Mouse (Mus musculus) midbrain, embryonic 13.5 days (tissue): Measurements from ENCODE around the gene Gm21746. TPM values are rescaled to one million over a fixed set of nuclear protein-coding genes. Genes with fewer than 3 reads are reported as not detected.
"Not testable (repeated sequence)": the region's sequence is repeated elsewhere in the genome, so short reads cannot be mapped to it uniquely, and the experiment has no call there.

Experiments
- ATAC-seq: fragments of 200-750 bp; cut with Nextera tagmentation; 2 replicates; pipeline ENCODE4 v1.8.0; 2017; ENCODE audit warnings: mild to moderate bottlenecking, moderate TSS enrichment, moderate library complexity
- H3K27ac ChIP-seq: fragments of 300-500 bp; sonication (generic); 2 replicates; pipeline ENCODE4 v1.5.1; 2015; ENCODE audit warnings: inconsistent platforms, mild to moderate bottlenecking, moderate library complexity
- H3K27me3 ChIP-seq: fragments of 300-500 bp; sonication (generic); 2 replicates; pipeline ENCODE4 v1.6.1; 2015; ENCODE audit warnings: mild to moderate bottlenecking, inconsistent platforms
- H3K36me3 ChIP-seq: fragments of 300-500 bp; sonication (generic); 2 replicates; pipeline ENCODE4 v1.6.1; 2015; ENCODE audit warnings: mild to moderate bottlenecking, inconsistent platforms
- H3K4me1 ChIP-seq: fragments of 300-500 bp; sonication (generic); replicated peaks from 2 replicates; pipeline ENCODE4 v1.6.1; 2015; ENCODE audit warnings: inconsistent platforms
- H3K4me2 ChIP-seq: fragments of 300-500 bp; sonication (generic); replicated peaks from 2 replicates; pipeline ENCODE4 v1.6.1; 2015; ENCODE audit warnings: moderate library complexity, mild to moderate bottlenecking, inconsistent platforms
- H3K4me3 ChIP-seq: fragments of 300-500 bp; sonication (generic); replicated peaks from 2 replicates; pipeline ENCODE4 v1.5.1; 2015; ENCODE audit warnings: mild to moderate bottlenecking, inconsistent platforms
- H3K9ac ChIP-seq: fragments of 300-500 bp; sonication (generic); replicated peaks from 2 replicates; pipeline ENCODE4 v1.6.1; 2015; ENCODE audit warnings: mild to moderate bottlenecking, inconsistent platforms
- H3K9me3 ChIP-seq: fragments of 300-500 bp; sonication (generic); 2 replicates; pipeline ENCODE4 v1.6.1; 2016; ENCODE audit warnings: mild to moderate bottlenecking, inconsistent platforms
- WGBS: fragments of 180-500 bp; shearing (Covaris S2); methylation state at CpG from one replicate; pipeline ENCODE4 v1.1.7; 2015; 5-methylcytosine and 5-hydroxymethylcytosine counted together
- polyA plus RNA-seq: library from polyadenylated mRNA; unstranded; fragments of >200 nt; fragmentation: Nextera tagmentation; extraction: Ambion mirVana; gene quantifications from 2 replicates; pipeline ENCODE4 v1.2.1, GENCODE M21; 2015

Gm21746 gene
- polyA plus RNA-seq, result not detected in 2 replicates

DNA sequence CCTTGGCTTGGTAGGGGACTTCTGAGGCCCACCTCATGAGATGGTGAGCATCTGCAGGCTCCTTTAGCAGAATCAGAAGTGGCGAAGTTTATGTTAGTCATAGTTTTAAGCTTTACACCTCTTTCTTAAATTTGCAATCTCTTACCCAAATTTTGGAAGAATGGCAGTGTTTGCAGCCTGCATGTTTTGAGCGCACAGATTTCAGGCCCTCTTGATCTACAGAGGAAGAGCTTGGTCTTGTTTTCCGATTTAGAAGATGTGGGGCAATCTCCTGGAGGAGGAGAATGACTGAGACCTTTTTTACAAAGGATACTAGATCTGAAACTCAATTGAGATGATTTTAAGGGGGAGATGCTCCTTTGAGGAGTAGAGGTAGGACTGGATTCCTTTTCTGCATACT, at the start of gene Gm21746:
Gm21746 (minus strand) TSS at position 101 of the 400 bp plus-strand sequence.
- not testable (repeated sequence) for ATAC-seq, H3K4me2 ChIP-seq, H3K27ac ChIP-seq, H3K36me3 ChIP-seq, H3K9ac ChIP-seq, H3K4me1 ChIP-seq, H3K9me3 ChIP-seq, H3K27me3 ChIP-seq, H3K4me3 ChIP-seq
- WGBS, result 90% methylated on average over 2 of the region's 3 CpGs

DNA sequence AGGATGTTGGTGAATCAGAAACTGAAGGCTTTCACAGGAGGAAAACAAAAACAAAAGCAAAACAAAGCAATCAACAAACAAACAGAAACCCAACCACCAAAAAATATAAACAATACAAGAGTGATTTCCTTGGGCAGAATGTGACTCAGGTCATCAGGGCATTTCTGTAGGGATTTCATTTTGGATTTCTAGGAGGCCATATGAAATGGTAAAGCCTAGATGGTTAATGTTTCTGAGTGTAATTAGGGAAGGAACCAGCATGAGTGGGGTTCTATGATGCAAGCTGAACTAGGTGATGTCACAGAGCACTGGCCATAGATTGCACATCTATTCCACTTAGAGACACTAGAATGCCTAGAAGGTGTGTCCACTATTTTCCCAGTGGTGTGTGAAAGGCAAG, 29.0 kb upstream of the Gm21746 start, which contains the start of gene Gm20873:
Gm20873 (plus strand) TSS at position 301 of the 400 bp plus-strand sequence.
- not testable (repeated sequence) for H3K4me3 ChIP-seq, ATAC-seq, H3K36me3 ChIP-seq, H3K9me3 ChIP-seq, H3K4me2 ChIP-seq, H3K4me1 ChIP-seq, H3K27ac ChIP-seq, H3K9ac ChIP-seq, H3K27me3 ChIP-seq

Other genes starting within 250 kb of the Gm21746 start
- gene Gm20873, start 29.1 kb upstream of the Gm21746 start, polyA plus RNA-seq, result not detected in 2 replicates